Mouse (Mus musculus): ENCODE measurements around the gene Chpt1.
"Not testable (repeated sequence)": the region's sequence is repeated elsewhere in the genome, so short reads cannot be mapped to it uniquely, and the experiment has no call there.

Chpt1 gene

GRCm38 (mm10) chr10:88496864-88497564 lies 6.9 kb downstream of the Chpt1 start:
- DNase-seq (ENCODE audit: low read depth in 2 of 2, low spot score in 2 of 2), result no peak

DNA sequence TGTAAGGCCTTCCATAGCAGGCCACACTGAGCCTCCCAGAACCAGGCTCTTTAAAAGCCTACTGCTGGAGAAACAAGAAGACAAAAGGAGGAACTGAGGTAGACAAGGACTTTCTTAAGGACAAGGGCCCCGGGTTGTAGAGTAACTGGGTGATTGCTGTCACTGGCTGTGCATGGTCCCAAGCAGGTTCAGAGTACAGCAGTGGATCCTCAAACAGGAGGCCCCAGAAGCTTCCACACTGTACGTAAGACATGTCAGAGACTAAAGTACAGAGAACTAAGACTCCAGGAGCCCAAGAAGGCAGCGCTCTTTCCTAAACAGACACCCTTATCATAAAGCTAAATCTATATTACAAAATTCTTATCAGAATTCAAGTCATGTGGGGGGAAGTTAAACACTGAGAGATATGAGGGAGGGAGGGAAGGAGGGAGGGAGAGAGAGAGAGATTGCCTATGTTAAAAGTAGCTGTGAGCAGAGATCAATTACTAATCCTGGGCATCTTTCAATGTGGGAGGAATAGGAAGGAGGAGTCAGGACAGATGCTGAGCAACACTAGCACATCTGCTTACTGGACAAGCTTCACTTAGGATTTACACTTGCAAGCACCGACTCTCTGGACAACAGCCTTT lies 8.8 kb downstream of the Chpt1 start:
- DNase-seq (ENCODE audit: low read depth in 2 of 2, low spot score in 2 of 2), result no peak

DNA sequence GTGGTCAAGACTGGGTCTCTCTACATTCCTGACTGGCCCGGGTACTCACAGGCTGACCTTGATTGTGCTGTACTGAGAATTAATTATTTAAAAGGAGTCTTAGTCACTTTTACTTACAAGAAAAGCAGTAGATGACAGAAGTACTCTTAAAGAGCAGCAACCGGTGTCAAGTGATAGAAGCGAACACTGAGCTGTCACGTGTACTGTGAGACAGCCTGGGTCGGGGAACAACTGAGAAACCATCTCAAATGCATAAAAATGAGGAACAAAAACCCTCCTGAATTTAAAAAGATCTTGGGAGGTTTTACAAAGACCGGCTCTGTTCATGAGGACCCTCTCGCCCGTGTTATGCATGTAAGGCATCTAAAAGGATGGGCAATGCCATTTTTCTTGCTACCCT lies 11.2 kb downstream of the Chpt1 start:
- DNase-seq (ENCODE audit: low read depth in 2 of 2, low spot score in 2 of 2), result no peak

- DNase-seq (ENCODE audit: low read depth in 2 of 2, low spot score in 2 of 2), result no peak
Measured at GRCm38 (mm10) chr10:88491632-88492031, 12.2 kb downstream of the Chpt1 start.

- DNase-seq (ENCODE audit: low read depth in 2 of 2, low spot score in 2 of 2), result no peak
Measured at GRCm38 (mm10) chr10:88488629-88489028, 15.2 kb downstream of the Chpt1 start.

DNA sequence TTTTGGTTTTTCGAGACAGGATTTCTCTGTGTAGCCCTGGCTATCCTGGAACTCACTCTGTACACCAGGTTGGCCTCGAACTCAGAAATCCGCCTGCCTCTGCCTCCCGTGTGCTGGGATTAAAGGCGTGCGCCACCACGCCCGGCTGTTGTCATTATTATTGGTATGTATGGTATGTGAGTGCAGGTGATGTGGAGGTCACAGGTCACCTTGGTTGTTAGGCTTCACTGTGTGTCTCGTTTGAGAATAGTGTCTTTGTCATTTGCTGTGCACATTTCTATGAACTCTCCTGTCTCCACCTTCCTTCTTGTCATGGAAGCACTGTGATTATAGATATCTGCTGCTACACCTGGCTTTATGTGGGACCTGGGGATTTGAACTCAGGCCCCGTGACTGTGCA lies 21.0 kb downstream of the Chpt1 start:
- DNase-seq (ENCODE audit: low read depth in 2 of 2, low spot score in 2 of 2), result not testable (repeated sequence)

GRCm38 (mm10) chr10:88460122-88460820 lies 43.6 kb downstream of the Chpt1 start:
- DNase-seq (ENCODE audit: low read depth in 2 of 2, low spot score in 2 of 2), result no peak

DNA sequence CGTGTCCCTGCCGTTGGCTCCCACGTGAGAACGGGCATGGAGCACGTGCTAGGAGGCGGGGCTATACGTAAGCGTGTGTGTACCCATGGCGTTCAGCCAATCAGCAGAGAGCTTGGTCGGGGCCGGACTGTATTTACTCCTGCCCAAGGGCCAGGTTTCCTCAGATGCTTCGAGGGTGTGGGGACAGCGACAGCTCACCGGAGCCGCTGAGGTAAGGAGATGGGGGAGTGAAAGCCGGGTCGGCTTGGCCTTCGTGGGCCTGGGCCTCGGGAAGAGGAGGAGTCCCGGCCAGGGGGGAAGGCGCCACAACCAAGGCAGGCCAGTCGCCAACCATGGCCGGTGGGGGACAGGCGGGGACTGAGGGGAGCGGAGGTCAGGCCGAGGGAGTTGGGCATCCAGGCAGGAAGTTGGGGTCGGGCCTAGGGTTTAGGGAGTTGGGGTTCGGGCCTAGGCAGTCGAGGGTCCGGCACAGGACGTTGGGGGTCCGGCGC lies 44.3 kb downstream of the Chpt1 start, which contains the start of gene Sycp3:
TSS of gene Sycp3 (plus strand) at position 68 of the 491 bp plus-strand sequence.
- no peak for DNase-seq (ENCODE audit: low read depth in 2 of 2, low spot score in 2 of 2)

- DNase-seq (ENCODE audit: low read depth in 2 of 2, low spot score in 2 of 2), result no peak
Measured at GRCm38 (mm10) chr10:88457816-88458215, 46.1 kb downstream of the Chpt1 start.

- no peak for DNase-seq (ENCODE audit: low read depth in 2 of 2, low spot score in 2 of 2)
Measured at GRCm38 (mm10) chr10:88451990-88452389, 51.9 kb downstream of the Chpt1 start.

DNA sequence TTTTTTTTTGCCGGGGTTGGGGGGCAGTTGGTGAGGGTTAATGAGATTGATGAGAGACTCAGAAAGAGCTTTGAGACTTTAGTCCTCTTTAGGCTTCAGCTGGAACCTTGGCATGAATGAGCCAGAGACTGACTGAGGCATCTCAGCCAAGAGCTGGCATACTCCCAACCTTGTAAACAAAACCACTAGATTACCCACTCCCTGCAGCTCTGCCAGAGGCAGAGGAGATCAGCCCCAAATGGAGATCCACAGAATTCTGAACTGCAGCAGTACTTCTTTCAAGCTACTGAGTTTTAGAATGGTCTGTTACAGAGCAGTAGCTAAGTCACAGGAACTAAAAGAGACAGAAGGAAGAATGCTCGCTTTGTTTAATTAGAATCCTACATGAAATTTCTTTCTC lies 52.7 kb downstream of the Chpt1 start:
- DNase-seq (ENCODE audit: low read depth in 2 of 2, low spot score in 2 of 2), result no peak

DNA sequence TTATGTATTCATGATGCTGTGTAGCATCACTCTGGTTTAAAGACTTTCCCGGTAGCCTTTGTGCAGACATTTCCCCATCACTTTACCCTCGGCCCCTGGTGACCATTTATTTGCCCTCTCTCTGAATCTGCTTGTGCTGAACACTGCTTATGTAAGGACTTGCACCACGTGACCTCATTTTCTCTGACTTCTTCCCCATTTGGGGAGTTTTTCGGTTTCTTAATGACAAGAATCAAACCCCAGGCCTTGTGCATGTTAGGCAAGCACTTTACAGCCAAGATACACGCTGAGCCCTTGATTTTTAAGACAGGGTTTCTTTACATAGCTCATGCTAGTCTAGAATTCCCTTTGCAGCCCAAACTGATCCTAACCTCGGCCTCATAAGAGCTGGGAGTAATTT lies 62.6 kb downstream of the Chpt1 start:
- DNase-seq (ENCODE audit: low read depth in 2 of 2, low spot score in 2 of 2), result no peak

DNA sequence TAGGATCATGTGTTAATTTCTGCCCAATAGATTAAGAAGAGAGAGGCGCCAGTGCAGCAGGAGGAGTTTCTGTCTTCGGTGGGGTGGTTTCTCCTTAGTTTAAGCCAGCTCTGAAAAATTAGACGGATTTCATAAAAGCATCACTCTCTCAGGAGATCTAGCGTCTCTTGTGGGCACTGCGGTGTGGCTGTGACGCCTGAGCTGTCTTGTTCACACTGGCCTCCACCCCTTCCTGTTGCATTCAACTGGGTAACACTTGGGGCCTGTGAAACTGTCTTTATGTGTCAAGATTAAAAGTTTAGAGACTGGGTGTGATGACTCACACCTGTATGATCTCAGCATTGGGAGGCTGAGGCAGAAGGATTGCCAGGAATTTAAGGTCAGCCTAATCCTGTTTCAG lies 75.9 kb downstream of the Chpt1 start:
- DNase-seq (ENCODE audit: low read depth in 2 of 2, low spot score in 2 of 2), result no peak

DNA sequence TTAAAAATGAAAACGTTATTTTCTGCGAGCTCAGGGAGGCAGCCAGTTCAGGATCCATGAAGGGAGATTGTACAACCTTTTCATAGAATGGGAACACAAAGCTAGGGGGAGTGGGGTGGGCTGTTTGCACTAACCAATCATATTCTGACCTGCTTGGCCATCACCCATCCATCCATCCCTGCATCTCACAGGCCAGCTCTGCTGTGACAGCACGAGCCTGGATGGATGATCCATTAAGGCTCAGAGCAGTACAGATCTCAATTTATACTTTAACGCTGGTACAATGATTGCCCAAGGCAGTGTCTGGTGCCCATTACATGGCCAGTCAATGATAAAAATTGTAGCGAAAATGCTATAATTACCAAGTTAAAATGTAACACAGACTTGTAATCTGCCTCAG lies 77.0 kb downstream of the Chpt1 start:
- DNase-seq (ENCODE audit: low read depth in 2 of 2, low spot score in 2 of 2), result no peak

DNA sequence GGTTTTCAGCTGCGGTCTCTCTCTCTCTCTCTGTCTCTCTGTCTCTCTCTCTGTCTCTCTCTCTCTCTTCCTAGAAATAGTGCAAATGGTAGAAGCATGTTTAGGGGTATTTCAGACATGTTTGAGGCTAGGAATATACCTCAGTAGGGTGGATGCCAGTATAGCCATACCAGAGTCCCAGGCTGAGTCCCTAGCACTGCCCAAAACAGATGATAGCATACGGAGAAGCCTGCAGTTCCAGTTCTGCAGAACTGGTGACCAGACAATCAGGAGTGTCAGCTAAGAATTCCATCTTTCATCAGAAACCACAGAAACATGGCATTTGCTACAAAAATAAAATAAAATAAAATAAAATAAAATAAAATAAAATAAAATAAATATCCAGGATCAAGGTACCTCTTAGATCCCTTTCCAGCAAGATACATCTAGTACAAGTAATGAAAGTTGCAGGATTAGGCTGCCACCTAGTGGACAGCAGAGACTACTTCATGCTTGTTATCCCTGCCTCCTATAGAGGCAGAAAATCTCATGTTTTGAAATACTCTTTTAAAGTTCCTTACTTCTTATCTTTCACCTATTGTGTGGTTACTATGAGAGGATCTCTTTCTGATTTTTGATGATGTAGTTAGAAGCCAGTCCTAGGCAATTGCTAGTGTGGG lies 77.6 kb downstream of the Chpt1 start:
- peak; percentile 11 to 52 for DNase-seq (ENCODE audit: low read depth in 2 of 2, low spot score in 2 of 2)

DNA sequence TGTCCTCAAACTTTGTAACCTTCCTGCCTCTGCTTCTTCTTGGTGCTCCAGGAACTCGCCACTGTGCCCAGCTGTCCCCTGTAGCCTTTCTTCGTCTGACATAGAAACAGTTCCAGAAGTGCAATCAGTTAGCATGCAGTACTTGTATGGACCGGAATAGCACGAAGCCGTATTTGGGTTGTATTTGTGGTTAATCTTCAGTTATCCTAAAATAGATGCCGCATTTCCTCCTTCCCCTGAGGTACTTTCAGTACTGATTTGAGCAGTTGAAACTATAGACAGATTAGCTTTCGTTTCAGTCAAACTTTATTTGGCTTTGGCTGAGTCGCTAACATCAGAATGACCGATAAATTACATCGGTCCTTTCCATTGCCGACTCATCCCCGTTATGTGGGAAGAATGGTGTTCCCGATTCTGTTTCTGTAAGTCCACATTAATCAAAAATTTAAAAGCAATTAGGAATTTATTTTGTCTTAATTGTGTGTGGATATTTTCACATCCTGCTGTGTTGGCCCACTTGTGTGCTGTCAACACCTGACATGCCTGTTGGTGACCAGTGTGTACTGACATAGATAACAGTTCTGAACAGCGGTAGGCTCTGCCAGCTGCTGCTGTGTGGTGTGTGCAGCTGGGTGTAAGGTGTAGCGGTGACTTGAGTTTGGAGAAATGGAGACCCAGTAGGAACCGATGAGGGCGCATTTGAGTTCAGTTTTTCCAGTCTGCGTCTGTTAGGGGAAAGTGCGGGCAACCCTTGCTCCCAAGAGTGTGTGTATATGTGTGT lies 83.0 kb downstream of the Chpt1 start:
- no peak for DNase-seq (ENCODE audit: low read depth in 2 of 2, low spot score in 2 of 2)

GRCm38 (mm10) chr10:88420141-88420541 lies 83.7 kb downstream of the Chpt1 start:
- no peak for DNase-seq (ENCODE audit: low read depth in 2 of 2, low spot score in 2 of 2)

DNA sequence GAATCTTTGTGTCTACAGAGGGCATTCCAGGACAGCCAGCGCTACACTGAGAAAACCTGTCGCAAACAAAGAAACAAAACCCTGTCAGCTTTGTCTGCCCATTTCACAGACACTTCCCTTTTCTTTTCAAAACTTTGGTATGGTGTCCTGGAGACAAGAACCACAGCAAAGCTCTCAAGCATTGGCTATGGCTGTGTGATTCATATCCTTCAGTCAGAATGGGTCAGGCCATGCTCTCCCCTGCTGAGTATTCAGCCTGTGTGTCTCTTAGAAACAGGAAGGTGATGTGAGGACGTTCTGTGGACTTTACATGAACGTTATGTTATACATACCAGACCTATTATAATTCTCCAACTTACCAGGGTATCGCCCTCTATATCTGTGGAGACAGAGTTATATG lies 86.2 kb downstream of the Chpt1 start:
- DNase-seq (ENCODE audit: low read depth in 2 of 2, low spot score in 2 of 2), result no peak

GRCm38 (mm10) chr10:88412290-88412995 lies 91.4 kb downstream of the Chpt1 start:
- DNase-seq (ENCODE audit: low read depth in 2 of 2, low spot score in 2 of 2), result no peak

- DNase-seq (ENCODE audit: low read depth in 2 of 2, low spot score in 2 of 2), result no peak
Measured at GRCm38 (mm10) chr10:88409751-88410150, 94.1 kb downstream of the Chpt1 start.

Data from CD8-positive naive resting alpha-beta T cell, adult 2 months (primary cell).